Mouse (Mus musculus) heart, adult 2 months (tissue): Measurements from ENCODE around the gene Zdhhc16.

Experiments used
- CTCF ChIP-seq: fragments of 200-600 bp; IDR thresholded peaks from 2 replicates; pipeline ENCODE4 v1.8.1; 2022; ENCODE audit warnings: antibody characterized with exemption, mild to moderate bottlenecking, moderate library complexity
- EP300 ChIP-seq: fragments of 200-500 bp; IDR thresholded peaks from 2 replicates; pipeline ENCODE4 v1.6.1; 2011; ENCODE audit warnings: low read depth, low read length, control low read depth; ENCODE audit not compliant: insufficient read depth
- POLR2A ChIP-seq: fragments of 200-500 bp; IDR thresholded peaks from 2 replicates; pipeline ENCODE4 v1.6.1; 2011; ENCODE audit warnings: mild to moderate bottlenecking, low read depth, low read length, control low read depth; ENCODE audit not compliant: insufficient read depth

GRCm38 (mm10) chr19:41991926-41992477 lies 58.7 kb downstream of the Zdhhc16 start:
- TF ChIP-seq CTCF: no peak
- no peak for TF ChIP-seq POLR2A
- TF ChIP-seq EP300: no peak
